Mouse (Mus musculus) hindbrain, embryonic 16.5 days (tissue): ENCODE data around the gene Grap2. TPM values are rescaled to one million over a fixed set of nuclear protein-coding genes. Genes with fewer than 3 reads are reported as not detected.

ENCODE experiments used
- ATAC-seq: fragments of 200-750 bp; cut with Nextera tagmentation; 2 replicates; pipeline ENCODE4 v1.8.0; 2017; ENCODE audit warnings: moderate TSS enrichment, moderate library complexity
- H3K27ac ChIP-seq: fragments of 300-500 bp; sonication (generic); 2 replicates; pipeline ENCODE4 v1.5.1; 2014; ENCODE audit warnings: low read depth, mild to moderate bottlenecking, control low read depth, low read length, moderate library complexity
- H3K27me3 ChIP-seq: fragments of 300-500 bp; sonication (generic); replicated peaks from 2 replicates; pipeline ENCODE4 v1.6.1; 2014; ENCODE audit warnings: low read length; ENCODE audit not compliant: control insufficient read depth, insufficient read depth
- H3K36me3 ChIP-seq: fragments of 300-500 bp; sonication (generic); 2 replicates; pipeline ENCODE4 v1.6.1; 2014; ENCODE audit warnings: mild to moderate bottlenecking, low read length, moderate library complexity, mixed read lengths; ENCODE audit not compliant: control insufficient read depth, insufficient read depth
- H3K4me1 ChIP-seq: fragments of 300-500 bp; sonication (generic); 2 replicates; pipeline ENCODE4 v1.6.1; 2014; ENCODE audit warnings: low read depth, low read length; ENCODE audit not compliant: control insufficient read depth, insufficient read depth
- H3K4me2 ChIP-seq: fragments of 300-500 bp; sonication (generic); 2 replicates; pipeline ENCODE4 v1.6.1; 2014; ENCODE audit warnings: mild to moderate bottlenecking, low read length, control low read depth, moderate library complexity
- H3K4me3 ChIP-seq: fragments of 300-500 bp; sonication (generic); 2 replicates; pipeline ENCODE4 v1.5.1; 2014; ENCODE audit warnings: mild to moderate bottlenecking, low read length, control low read depth, moderate library complexity
- H3K9ac ChIP-seq: fragments of 300-500 bp; sonication (generic); 2 replicates; pipeline ENCODE4 v1.6.1; 2014; ENCODE audit warnings: low read depth, mild to moderate bottlenecking, control low read depth, low read length, moderate library complexity
- H3K9me3 ChIP-seq: fragments of 300-500 bp; sonication (generic); 2 replicates; pipeline ENCODE4 v1.6.1; 2014; ENCODE audit warnings: mild to moderate bottlenecking, low read length, moderate library complexity; ENCODE audit not compliant: control insufficient read depth
- WGBS: fragments of 180-500 bp; shearing (Covaris S2); extraction: QIAGEN DNeasy Blood & Tissue Kit; methylation state at CpG from one replicate; pipeline ENCODE4 v1.1.7; 2014; 5-methylcytosine and 5-hydroxymethylcytosine counted together
- polyA plus RNA-seq: library from polyadenylated mRNA; unstranded; fragments of >200 nt; fragmentation: Nextera tagmentation; extraction: Ambion mirVana; gene quantifications from 2 replicates; pipeline ENCODE4 v1.2.1, GENCODE M21; 2015

Grap2 gene
- polyA plus RNA-seq, 1 experiment from 2014 or later, result 0.31 TPM

GRCm38 (mm10) chr15:80610335-80610734 lies 37.9 kb downstream of the Grap2 start:
- 83% methylated on average over 2 of the region's 2 CpGs for WGBS
- Histone ChIP-seq H3K36me3 (no peaks in the 10 kb centered on the region), H3K27me3 (no peaks in the 10 kb centered on the region), H3K4me3 (no peak overlapping the region), H3K4me1 (no peaks in the 10 kb centered on the region), H3K27ac (no peak overlapping the region), H3K9ac (no peak overlapping the region), H3K9me3 (no peaks in the 10 kb centered on the region), H3K4me2 (no peak overlapping the region)
- no peak for ATAC-seq

DNA sequence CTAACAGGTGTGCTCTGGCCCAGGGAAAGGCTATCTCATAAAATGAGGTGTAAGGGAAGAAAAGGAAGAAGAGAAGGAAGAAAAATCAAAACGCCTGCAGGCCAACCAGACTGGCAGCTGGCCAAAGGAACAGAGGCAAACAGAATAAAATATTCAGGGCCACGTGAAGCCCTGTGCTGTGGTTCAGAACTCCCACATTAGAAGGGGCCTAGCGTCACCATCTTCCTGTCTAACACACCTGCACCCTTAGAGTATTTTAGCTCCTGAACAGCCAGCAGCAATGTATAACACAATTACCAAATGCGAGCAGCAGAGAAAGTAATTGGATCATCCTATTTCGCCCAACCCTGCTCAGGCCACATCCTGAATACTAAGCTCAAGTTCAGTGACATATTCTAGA lies 39.1 kb downstream of the Grap2 start:
- Histone ChIP-seq H3K9ac (no peak overlapping the region), H3K27ac (no peak overlapping the region), H3K4me1 (peaks cover 3% of the 10 kb centered on the region; the same call in 1 of the 2 replicates), H3K36me3 (no peaks in the 10 kb centered on the region), H3K4me2 (no peak overlapping the region), H3K27me3 (no peaks in the 10 kb centered on the region), H3K4me3 (no peak overlapping the region), H3K9me3 (no peaks in the 10 kb centered on the region)
- WGBS, result 74% methylated on average over 5 of the region's 5 CpGs
- ATAC-seq, result no peak

DNA sequence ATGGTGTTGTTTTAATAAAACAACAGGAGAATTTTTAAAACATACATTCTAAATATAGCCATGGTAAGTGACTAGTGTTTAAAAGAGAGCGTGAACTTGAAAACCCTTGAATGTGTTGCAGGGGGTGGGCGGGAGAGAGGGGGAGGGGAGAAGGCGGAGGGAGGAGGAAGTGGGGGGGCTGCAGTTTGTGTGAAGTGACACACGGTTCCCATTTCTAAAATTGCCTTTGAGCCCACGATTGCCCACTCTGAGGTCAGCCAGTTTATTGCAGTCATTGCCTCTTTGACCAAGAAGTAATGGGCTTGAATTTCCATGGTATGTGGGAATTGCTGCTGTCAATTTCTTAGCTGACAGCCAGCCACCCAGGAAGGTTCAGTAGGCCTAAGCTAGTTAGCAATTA lies 41.5 kb downstream of the Grap2 start:
- Histone ChIP-seq H3K4me2 (no peak overlapping the region), H3K4me1 (peaks cover 3% of the 10 kb centered on the region; the same call in 1 of the 2 replicates), H3K4me3 (no peak overlapping the region), H3K9ac (no peak overlapping the region), H3K9me3 (no peaks in the 10 kb centered on the region), H3K27ac (no peak overlapping the region), H3K36me3 (no peaks in the 10 kb centered on the region), H3K27me3 (no peaks in the 10 kb centered on the region; the same call in 1 of the 2 replicates)
- ATAC-seq, result no peak
- WGBS, result 67% methylated on average over 5 of the region's 5 CpGs

DNA sequence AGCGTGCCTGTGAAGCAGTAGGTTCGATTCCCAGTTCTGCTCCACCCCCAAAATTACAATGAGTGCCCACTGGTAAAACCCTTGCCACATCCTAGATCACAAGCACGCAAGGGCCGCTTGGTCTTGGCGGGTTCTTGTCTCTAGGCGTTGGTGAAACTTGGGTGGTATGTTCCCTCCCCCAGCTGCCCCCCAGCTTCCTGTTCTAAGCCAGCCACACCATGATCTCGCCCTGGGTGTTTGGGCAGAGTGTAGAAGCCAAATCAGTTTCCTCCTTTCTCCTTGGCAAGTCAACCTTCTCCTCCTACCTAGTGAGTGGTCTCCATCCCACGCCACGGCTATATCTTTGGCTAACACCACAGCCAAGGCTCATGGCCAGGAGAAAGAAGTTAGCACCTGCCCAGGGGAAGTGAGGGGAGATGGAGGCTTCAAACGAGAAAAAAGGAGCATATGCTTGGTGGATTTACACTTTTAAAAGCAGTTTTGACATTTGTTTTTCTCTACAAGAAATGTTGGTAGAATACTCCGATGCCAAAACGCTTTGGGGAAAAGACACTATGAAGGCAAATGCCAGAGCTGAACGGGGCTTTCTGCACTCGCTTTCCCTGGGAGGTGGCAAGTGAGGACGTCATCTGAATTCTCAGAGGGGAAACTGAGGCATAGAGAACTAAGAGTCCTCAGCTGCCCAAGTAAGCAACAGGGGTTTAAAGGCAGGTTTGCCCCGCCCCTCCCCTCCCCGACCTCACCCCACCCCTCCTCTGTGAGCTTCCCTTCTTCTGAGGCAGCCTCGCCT lies 42.3 kb downstream of the Grap2 start:
- Histone ChIP-seq H3K27me3 (no peaks in the 10 kb centered on the region; the same call in 1 of the 2 replicates), H3K9me3 (no peaks in the 10 kb centered on the region), H3K36me3 (no peaks in the 10 kb centered on the region), H3K4me1 (peaks cover 3% of the 10 kb centered on the region; the same call in 1 of the 2 replicates), H3K27ac (no peak overlapping the region), H3K4me2 (no peak overlapping the region), H3K9ac (no peak overlapping the region), H3K4me3 (no peak overlapping the region)
- WGBS, result 72% methylated on average over 18 of the region's 18 CpGs
- no peak for ATAC-seq

- no peaks in the 10 kb centered on the region; the same call in 1 of the 2 replicates for H3K27me3 ChIP-seq
- 34% methylated on average over 2 of the region's 2 CpGs for WGBS
- H3K9ac ChIP-seq, result no peak overlapping the region
- no peaks in the 10 kb centered on the region for H3K36me3 ChIP-seq
- H3K4me3 ChIP-seq, result no peak overlapping the region
- no peaks in the 10 kb centered on the region for H3K9me3 ChIP-seq
- no peak overlapping the region for H3K27ac ChIP-seq
- H3K4me1 ChIP-seq, result peaks cover 3% of the 10 kb centered on the region; the same call in 1 of the 2 replicates
- no peak overlapping the region for H3K4me2 ChIP-seq
- ATAC-seq, result no peak
Measured at GRCm38 (mm10) chr15:80615290-80615570, 42.8 kb downstream of the Grap2 start.

DNA sequence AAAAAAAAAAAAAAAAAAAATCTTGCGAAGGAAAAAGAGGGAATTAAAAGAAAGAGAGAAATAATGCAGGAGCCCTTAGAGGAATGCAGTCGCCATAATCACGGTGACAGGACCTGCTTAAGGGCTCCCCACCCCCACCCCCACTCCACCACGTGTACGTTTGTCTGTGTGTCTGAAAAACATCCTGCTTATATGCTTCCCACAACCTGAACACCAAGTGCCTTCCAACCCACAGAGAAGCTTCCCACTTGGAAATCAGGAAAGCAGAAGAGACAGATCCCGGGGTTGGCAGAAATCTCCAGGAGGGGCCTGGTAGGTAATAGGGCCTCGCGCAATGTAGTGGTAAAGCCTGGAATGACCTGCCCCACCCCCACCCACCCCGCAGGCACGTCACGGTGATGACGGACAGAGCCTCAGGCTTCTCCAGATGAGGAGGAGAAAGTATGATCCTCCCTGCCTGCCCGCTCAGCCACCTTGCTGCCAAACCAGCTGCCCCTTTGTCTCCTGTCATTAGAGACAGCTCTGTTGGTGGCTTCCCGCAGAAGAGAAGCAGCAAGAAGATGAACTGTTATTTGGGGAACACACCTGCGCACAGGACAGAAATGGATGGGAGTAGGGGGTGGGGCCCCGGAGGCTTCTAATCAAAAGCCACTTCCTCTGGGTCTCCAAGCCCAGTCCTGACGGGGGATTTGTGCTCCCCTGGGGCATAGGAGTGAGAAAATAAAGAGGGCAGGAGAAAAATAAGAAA lies 43.4 kb downstream of the Grap2 start:
- peaks cover 3% of the 10 kb centered on the region; the same call in 1 of the 2 replicates for H3K4me1 ChIP-seq
- WGBS, result 9% methylated on average over 17 of the region's 17 CpGs
- H3K9me3 ChIP-seq, result no peaks in the 10 kb centered on the region
- peak overlapping the region; percentile 14; the same call in 1 of the 2 replicates for H3K4me2 ChIP-seq
- peak overlapping the region; percentile 23; the same call in 1 of the 2 replicates for H3K9ac ChIP-seq
- no peak for ATAC-seq
- no peaks in the 10 kb centered on the region; the same call in 1 of the 2 replicates for H3K27me3 ChIP-seq
- no peak overlapping the region for H3K4me3 ChIP-seq
- no peak overlapping the region for H3K27ac ChIP-seq
- H3K36me3 ChIP-seq, result no peaks in the 10 kb centered on the region

GRCm38 (mm10) chr15:80617839-80618238 lies 45.4 kb downstream of the Grap2 start:
- Histone ChIP-seq H3K27me3 (no peaks in the 10 kb centered on the region; the same call in 1 of the 2 replicates), H3K9ac (no peak overlapping the region), H3K9me3 (no peaks in the 10 kb centered on the region), H3K27ac (no peak overlapping the region), H3K36me3 (no peaks in the 10 kb centered on the region), H3K4me3 (no peak overlapping the region), H3K4me2 (no peak overlapping the region), H3K4me1 (peaks cover 3% of the 10 kb centered on the region; the same call in 1 of the 2 replicates)
- 42% methylated on average over 2 of the region's 2 CpGs for WGBS
- no peak for ATAC-seq

DNA sequence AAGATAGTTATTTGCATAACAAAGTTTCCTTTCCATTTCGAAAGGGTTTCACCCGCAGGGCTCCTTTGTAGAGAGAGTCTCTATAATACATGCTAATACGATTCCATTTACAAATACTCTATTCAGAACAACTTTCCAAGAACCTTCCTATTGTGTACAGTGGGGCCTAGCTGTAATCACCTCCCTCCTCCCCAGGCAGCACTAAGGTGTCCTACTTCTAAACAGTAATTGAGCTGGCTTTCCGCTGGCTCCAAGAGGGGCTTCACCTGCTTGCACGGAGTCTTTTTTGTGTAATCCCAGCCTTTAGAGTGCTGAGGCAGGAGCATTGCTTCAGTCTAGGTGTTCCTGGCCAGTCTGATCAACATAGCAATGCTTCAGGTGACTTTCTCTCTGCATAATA lies 46.8 kb downstream of the Grap2 start:
- Histone ChIP-seq H3K27ac (no peak overlapping the region), H3K27me3 (no peaks in the 10 kb centered on the region; the same call in 1 of the 2 replicates), H3K9ac (no peak overlapping the region), H3K4me3 (no peak overlapping the region), H3K9me3 (no peaks in the 10 kb centered on the region), H3K4me1 (peaks cover 7% of the 10 kb centered on the region), H3K36me3 (no peaks in the 10 kb centered on the region), H3K4me2 (no peak overlapping the region)
- ATAC-seq, result no peak
- WGBS, result 48% methylated on average over 5 of the region's 5 CpGs

DNA sequence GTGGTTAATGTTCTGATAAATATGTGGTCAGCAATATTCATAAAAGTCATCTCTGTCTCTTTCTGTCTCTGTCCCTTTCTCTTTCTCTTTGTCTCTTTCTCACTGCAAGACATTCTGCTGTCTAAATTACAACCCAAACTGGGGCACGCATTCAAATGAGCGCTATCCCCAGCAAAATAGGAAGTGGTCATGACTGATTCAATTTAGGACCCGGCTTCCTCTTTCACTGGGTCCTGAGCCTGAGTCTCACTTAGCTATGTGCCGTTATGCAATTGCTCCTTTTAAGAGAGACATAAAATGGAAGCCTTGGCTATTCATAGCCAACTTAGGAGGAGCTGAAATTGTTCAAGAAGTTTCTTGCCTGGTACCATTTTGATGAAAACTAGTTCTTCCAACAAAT lies 47.4 kb downstream of the Grap2 start:
- Histone ChIP-seq H3K27me3 (no peaks in the 10 kb centered on the region; the same call in 1 of the 2 replicates), H3K4me1 (peaks cover 7% of the 10 kb centered on the region), H3K4me3 (no peak overlapping the region), H3K9ac (no peak overlapping the region), H3K36me3 (no peaks in the 10 kb centered on the region), H3K4me2 (no peak overlapping the region), H3K9me3 (no peaks in the 10 kb centered on the region), H3K27ac (no peak overlapping the region)
- no peak for ATAC-seq
- 82% methylated on average over 4 of the region's 4 CpGs for WGBS
